In genomic region chr2:77745246-77745645, GRCm38 (mm10) we compare ENCODE assay signal across 22 mouse cellular contexts.
DNase-seq lines count a peak whose midpoint lies in the region; ATAC-seq and TF ChIP-seq lines count a peak whose summit lies in the region.
"Had no signal": no experiment of that assay in that cellular context is flagged by ENCODE, and none has a peak within 500 bp of the region (broad histone marks: within the 10 kb centered on the region; RNA-seq: fewer than 3 reads in every experiment).

No protein-coding gene starts in this region.

- H3K27me3 ChIP-seq in lung, postnatal 0 days (replicated peaks; ENCODE audit: insufficient read depth, low read length): no peaks in the 10 kb centered on the region
- no peaks in the 10 kb centered on the region for H3K27me3 ChIP-seq in thymus, adult 2 months (ENCODE audit: control insufficient read depth, insufficient read depth, low read length)
- H3K27me3 ChIP-seq: embryonic facial prominence, embryonic 12.5 days; forebrain, embryonic 12.5 days had no signal

- H3K27ac ChIP-seq in lung, postnatal 0 days (ENCODE audit: low read length): no peak overlapping the region
- H3K27ac ChIP-seq in thymus, adult 2 months (ENCODE audit: control insufficient read depth, insufficient read depth, low read length): no peak overlapping the region
- H3K27ac ChIP-seq: embryonic facial prominence, embryonic 10.5 days; embryonic facial prominence, embryonic 12.5 days; forebrain, embryonic 10.5 days; forebrain, embryonic 12.5 days had no signal

- no peak overlapping the region for H3K4me2 ChIP-seq in lung, postnatal 0 days (replicated peaks; ENCODE audit: low read depth, low read length)
- H3K4me2 ChIP-seq: embryonic facial prominence, embryonic 12.5 days; forebrain, embryonic 12.5 days had no signal

- no peak for TF ChIP-seq EP300 in lung, postnatal 0 days (IDR thresholded peaks at IDR 0.05)

- H3K9me3 ChIP-seq in lung, postnatal 0 days (ENCODE audit: low read length): no peaks in the 10 kb centered on the region
- H3K9me3 ChIP-seq: embryonic facial prominence, embryonic 10.5 days; embryonic facial prominence, embryonic 12.5 days; forebrain, embryonic 10.5 days; forebrain, embryonic 12.5 days had no signal

- TF ChIP-seq CTCF in lung, postnatal 0 days (IDR thresholded peaks at IDR 0.05): no peak
- TF ChIP-seq CTCF in lung, adult 2 months (IDR thresholded peaks at IDR 0.05; ENCODE audit: insufficient read depth, low read length): no peak
- TF ChIP-seq CTCF in thymus, adult 2 months (IDR thresholded peaks at IDR 0.05; ENCODE audit: borderline replicate concordance, control insufficient read depth, extremely low read depth, insufficient read depth, low read length, poor library complexity): no peak

- TF ChIP-seq POLR2A in lung, adult 2 months (IDR thresholded peaks at IDR 0.05; ENCODE audit: borderline replicate concordance, extremely low read depth, low read depth, low read length): no peak
- no peak for TF ChIP-seq POLR2A in thymus, adult 2 months (IDR thresholded peaks at IDR 0.05; ENCODE audit: control insufficient read depth, extremely low read depth, insufficient read depth, low read length, poor library complexity)

- no peaks in the 10 kb centered on the region for H3K36me3 ChIP-seq in lung, postnatal 0 days (ENCODE audit: insufficient read depth, low read length)
- H3K36me3 ChIP-seq in thymus, adult 2 months (ENCODE audit: control insufficient read depth, insufficient read depth, low read length): no peaks in the 10 kb centered on the region
- H3K36me3 ChIP-seq: embryonic facial prominence, embryonic 10.5 days; embryonic facial prominence, embryonic 12.5 days; forebrain, embryonic 10.5 days; forebrain, embryonic 12.5 days had no signal

- no peak overlapping the region for H3K9ac ChIP-seq in lung, postnatal 0 days (replicated peaks; ENCODE audit: low read depth)
- H3K9ac ChIP-seq: embryonic facial prominence, embryonic 12.5 days; forebrain, embryonic 12.5 days had no signal

- 60% methylated on average over 7 of the region's 7 CpGs for WGBS in lung, postnatal 0 days
- WGBS in lung, adult 2 months: 73% methylated on average over 7 of the region's 7 CpGs
- 86% methylated on average over 7 of the region's 7 CpGs for WGBS in thymus, adult 2 months

- no peak overlapping the region for H3K4me3 ChIP-seq in lung, postnatal 0 days (ENCODE audit: low read depth, low read length)
- H3K4me3 ChIP-seq in lung, adult 2 months (replicated peaks; ENCODE audit: extremely low read depth, low read depth, low read length): no peak overlapping the region
- no peak overlapping the region for H3K4me3 ChIP-seq in thymus, adult 2 months (ENCODE audit: control insufficient read depth, insufficient read depth, low read length)
- H3K4me3 ChIP-seq: embryonic facial prominence, embryonic 10.5 days; embryonic facial prominence, embryonic 12.5 days; forebrain, embryonic 10.5 days; forebrain, embryonic 12.5 days had no signal

- DNase-seq in lung, postnatal 0 days (ENCODE audit: low spot score): peak; percentile 53
- no peak for DNase-seq in lung, adult 2 months
- peak; percentile 76 for DNase-seq in thymus, postnatal 0 days (ENCODE audit: low spot score)
- no peak for DNase-seq in thymus, postnatal 25 days
- peak; percentile 27 for DNase-seq in thymus, postnatal 4 days
- no peak for DNase-seq in thymus, adult 2 months
- peak; percentile 13 for DNase-seq in gonadal fat pad, adult 2 months (ENCODE audit: low read depth)
- DNase-seq in urinary bladder, adult 2 months (ENCODE audit: low spot score): no peak
- DNase-seq: adrenal gland, adult 2 months; adrenal gland, postnatal 14 days; adrenal gland, postnatal 36 days; cerebellum, adult 11-12 months; cerebellum, adult 2 months; cerebellum, adult 9-10 months; cerebellum, postnatal 10 days; cerebellum, postnatal 25 days had no signal

- H3K4me1 ChIP-seq in lung, postnatal 0 days (ENCODE audit: insufficient read depth, low read depth, low read length): no peaks in the 10 kb centered on the region
- H3K4me1 ChIP-seq in lung, adult 2 months (ENCODE audit: control insufficient read depth, insufficient read depth, low read length): no peaks in the 10 kb centered on the region
- no peaks in the 10 kb centered on the region for H3K4me1 ChIP-seq in thymus, adult 2 months (replicated peaks; ENCODE audit: control insufficient read depth, insufficient read depth, low read length)
- H3K4me1 ChIP-seq: embryonic facial prominence, embryonic 10.5 days; embryonic facial prominence, embryonic 12.5 days; forebrain, embryonic 10.5 days; forebrain, embryonic 12.5 days had no signal

- ATAC-seq in lung, postnatal 0 days: peak; percentile 23; the same call in 1 of the 2 replicates
- ATAC-seq: forebrain, embryonic 14.5 days; forebrain, embryonic 16.5 days had no signal

Comparison
In these comparisons a context has a peak if more than half of its experiments do, and no peak if none do; other contexts are left out.
1. DNase-seq: peak in lung, postnatal 0 days (single experiment), thymus, postnatal 0 days (single experiment), thymus, postnatal 4 days (single experiment) and gonadal fat pad, adult 2 months (single experiment); none in lung, adult 2 months (single experiment), thymus, postnatal 25 days (single experiment), thymus, adult 2 months (single experiment) and urinary bladder, adult 2 months (single experiment).